Mouse (Mus musculus): ENCODE measurements around the gene Rin2.
"Not testable (repeated sequence)": the region's sequence is repeated elsewhere in the genome, so short reads cannot be mapped to it uniquely, and the experiment has no call there.

Gene Rin2

DNA sequence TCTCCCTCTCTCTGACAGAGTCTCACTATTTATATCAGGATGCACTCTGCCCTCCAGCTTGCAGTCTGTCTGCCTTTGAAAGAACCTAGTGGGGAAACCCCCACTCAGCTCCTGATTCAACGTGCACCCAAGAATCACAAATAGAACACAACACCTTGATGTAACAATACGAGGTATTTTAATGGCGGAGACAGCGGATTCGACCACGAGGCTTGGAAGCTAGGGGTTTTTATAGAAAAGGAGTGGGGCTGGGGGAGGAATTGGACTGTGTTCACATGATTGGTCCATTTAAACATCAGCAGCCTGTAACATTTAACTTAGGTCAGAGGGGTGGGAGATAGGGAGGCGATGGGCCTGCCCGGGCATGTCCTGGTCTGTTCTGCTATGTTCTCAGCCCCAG, 225.3 kb downstream of the Rin2 start:
- DNase-seq (ENCODE audit: low spot score in 2 of 2) = not testable (repeated sequence)

DNA sequence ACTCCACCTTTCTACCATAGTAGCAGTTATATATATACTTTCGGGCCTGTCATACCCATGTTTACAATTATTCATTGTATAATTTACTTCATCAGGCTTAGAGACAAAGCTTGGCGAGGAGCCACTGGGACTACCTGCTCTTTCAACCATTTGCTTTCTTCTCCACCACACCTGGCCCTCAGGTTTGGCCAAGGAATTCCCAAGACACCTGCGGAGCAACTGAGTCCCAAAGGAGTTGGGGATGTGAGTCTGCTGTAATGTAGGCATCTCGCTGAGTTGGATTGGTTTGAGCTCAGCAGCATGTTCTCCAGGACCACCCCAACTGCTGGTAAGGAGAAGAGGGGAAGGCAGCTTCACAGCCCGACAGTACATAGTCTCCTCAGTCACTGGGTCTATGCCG, 226.8 kb downstream of the Rin2 start, which contains the start of gene Naa20:
TSS of gene Naa20 (plus strand) at position 239 of the 400 bp plus-strand sequence.
- DNase-seq (ENCODE audit: low spot score in 2 of 2) = no peak

DNA sequence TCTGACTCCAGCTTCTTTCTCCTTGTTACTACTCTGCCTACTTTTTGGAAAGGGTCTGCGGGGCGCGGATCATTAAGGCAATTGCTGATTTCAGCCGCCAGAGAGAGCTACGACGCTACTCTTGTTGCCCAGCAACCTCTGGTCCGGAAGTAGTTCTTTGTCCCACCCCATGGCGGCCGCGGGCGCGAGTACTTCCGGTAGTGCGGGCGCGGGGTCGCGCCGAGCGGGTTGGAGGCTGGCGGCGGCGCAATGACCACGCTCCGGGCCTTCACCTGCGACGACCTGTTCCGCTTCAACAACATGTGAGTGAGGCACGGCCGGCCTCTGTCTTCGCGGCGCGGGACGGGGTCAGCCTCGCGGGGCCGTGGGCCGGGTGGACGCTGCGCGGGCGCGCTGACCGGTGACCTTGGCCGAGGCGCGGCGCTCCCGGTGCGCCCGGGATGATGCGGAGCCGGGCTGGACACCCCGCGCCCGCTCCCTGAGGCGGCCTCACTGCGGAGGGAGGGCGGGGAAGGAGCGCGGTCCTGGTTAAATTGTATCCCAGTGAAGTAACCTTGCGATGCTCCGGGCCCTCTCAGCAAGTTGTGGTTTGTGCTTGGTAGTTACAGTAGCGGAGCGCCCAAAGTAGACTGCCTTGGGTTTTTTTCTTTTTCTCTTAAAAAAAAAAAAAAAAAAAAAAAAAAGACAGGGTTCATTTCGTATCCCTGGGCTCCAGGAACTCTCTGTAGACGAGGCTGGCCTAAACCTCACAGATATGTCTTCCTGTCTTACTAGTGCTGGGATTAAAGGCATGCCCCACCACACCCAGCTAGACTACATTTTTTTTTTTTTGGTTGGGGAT, 228.3 kb downstream of the Rin2 start:
- peak; percentile 88 for DNase-seq (ENCODE audit: low spot score in 2 of 2)

DNA sequence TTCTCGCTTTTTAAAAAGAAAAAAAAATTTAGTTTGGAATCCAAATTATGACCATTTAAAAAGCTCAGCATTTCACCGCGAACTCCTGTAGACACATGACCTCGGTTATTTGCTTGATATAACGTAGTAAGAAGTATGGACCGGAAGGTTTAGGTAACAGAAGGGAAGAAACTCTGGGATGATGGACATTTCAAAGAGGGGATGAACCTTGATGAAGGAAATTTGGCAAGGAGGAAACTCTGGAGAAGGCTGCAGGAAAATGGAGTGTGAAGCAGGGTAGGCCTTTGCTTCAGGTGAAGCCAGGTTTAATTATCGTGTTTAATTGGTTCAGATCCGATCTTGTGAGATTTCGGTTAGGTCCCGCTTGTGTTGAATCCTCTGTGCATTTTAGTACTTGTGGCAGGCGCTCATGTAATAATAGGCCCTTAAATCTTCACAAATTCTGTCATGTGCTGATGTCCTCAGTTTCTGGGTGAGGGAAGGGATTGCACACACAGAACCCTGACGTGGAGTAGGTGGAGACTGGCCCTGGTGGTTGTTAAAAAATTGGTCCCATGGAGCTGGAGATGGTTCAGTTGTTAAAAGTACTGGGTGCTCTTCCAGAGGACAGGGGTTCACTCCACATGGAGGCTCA, 229.1 kb downstream of the Rin2 start:
- DNase-seq (ENCODE audit: low spot score in 2 of 2) = no peak

DNA sequence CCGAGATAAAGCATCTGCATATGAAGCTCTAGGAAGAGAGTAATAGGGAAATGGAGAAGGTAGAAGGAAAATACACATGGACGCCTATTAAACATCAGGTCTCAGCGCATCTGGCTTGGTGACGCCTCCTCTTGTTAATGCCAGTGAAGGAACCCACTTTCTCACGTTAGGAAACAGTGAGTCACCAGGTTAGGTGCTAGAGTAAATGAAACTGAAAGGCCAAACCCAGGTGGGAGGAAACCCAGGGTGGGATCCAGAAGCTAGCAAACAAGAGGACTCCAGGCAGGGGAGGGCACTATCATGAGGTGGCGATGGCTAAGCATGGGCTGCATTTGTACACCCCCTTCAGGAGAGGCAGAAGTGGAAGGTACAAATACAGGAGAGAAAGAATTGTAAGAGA, 230.1 kb downstream of the Rin2 start:
- DNase-seq (ENCODE audit: low spot score in 2 of 2) = no peak

DNA sequence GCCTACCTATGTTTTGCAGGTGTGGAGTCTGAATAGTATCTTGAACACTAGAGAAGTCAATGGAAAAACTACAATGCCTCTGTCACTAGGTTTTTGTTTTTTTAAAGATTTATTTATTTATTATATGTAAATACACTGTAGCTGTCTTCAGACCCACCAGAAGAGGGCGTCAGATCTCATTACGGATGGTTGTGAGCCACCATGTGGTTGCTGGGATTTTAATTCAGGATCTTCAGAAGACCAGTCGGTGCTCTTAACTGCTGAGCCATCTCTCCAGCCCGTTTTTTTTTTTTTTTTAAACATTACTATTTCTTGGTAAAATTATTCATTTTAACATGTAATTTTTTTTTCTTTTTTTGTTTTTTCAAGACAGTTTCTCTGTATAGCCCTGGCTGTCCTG, 230.9 kb downstream of the Rin2 start:
- DNase-seq (ENCODE audit: low spot score in 2 of 2) = not testable (repeated sequence)

DNA sequence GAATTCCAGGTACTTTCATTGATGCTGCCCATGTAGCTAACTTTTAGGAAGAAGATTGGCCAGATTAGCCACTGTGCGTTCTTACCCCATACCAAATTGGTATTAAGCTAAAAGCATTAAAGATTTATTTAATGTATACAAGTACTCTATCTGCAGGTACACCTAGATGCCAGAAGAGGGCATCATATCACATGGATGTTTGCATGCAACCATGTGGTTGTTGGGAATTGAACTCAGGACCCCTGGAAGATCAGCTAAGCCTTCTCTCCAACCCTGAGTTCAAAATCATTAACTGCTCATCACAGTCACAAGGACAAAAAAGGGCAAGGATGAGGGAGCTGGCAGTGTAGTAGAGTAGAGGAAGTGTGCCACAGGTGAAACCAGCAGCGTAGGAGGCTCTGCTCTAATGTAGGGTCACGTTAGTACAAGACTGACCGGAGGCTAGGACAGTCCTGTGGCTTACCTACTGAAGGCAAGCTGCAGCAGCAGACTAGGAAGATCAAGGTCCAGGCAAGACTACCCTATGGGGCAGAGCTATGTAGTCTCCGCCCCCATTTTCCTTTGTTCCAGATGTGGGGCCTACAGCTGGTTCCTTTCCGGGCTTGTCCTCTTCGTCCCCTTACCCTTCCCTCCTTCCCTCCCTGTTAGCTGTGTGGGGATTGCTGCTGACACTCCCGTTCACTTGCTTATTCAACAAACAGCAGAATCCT, 246.1 kb downstream of the Rin2 start:
- no peak for DNase-seq (ENCODE audit: low spot score in 2 of 2)

DNA sequence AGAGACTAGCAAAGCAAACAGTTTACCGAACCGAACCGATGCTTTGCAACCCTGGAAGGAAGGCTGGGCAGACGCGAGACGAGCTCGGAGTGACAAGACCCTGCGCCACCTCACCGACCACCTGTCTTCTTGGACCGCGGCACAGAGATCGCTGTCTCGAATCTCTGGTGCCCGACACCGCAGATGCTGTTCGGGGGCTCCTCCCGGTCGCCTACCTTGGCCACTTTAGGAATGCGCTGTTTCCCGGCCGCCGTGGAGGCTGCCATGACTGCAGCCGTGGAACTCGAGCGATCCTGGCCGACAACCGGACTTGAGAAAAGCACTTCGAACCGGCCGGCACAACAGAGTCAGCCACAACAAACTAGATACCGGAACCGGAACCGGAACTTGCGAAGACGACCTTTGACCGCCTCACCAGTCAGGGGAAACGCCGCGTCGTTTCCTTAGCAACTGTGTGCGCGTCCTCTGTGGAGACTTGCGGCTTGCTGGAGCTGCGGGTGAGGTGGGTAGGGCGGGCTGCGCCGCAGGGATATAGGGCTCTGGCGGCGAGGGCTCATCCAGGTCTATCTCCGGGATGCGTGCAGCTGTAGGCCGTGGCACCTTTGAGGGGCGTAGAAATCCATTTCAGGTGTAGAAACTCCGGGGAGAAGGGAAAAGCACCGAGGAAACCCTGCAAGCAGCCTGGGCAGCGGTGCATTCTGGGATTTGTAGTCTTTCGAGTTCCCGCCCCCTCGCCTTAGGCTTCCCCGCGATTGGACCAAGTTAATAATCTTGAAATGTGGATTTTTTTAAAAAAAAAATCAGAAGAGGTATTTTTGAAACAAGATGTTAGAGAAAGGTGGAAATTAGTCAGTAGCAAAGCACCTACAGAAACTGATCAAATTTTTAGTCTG, 259.6 kb downstream of the Rin2 start, which contains the start of the genes Cfap61 and Crnkl1:
TSS of gene Cfap61 (plus strand) at position 446 of the 893 bp plus-strand sequence.
TSS of gene Crnkl1 (minus strand) at position 676 of the 893 bp plus-strand sequence.
- DNase-seq (ENCODE audit: low spot score in 2 of 2) = peak; percentile 90 to 95

DNA sequence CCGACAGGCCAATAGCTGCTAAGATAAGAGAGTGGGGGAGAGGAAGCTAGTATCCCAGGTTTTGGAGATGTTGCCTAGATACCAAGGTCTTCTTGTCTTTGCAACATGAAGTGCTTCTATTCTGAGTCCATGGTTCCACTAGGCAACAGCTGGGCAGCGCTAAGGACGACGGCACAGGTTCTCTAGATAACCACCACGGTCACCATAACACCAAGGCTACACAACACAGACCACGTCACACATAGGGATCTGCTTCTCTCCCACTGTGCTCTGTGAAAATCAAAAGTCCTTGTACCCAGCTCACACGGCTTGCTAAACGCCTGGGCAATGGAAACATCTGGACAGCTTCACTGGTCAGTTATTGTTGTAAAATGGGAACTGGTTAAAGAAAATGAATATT, 262.0 kb downstream of the Rin2 start:
- no peak for DNase-seq (ENCODE audit: low spot score in 2 of 2)
